Mouse (Mus musculus) CH12.LX (cell line): ENCODE results near the gene Atp9a. TPM values are rescaled to one million over a fixed set of nuclear protein-coding genes. Genes with fewer than 3 reads are reported as not detected.

Source experiments
- DNase-seq: peaks from one replicate; pipeline ENCODE4 v3.0.0-alpha.2; 2013; ENCODE audit errors: extremely low read depth
- H3K27ac ChIP-seq: 2 replicates; pipeline ENCODE4 v1.5.1; 2012; ENCODE audit warnings: low read depth, mild to moderate bottlenecking, control low read depth, moderate library complexity; ENCODE audit not compliant: insufficient read depth
- H3K27me3 ChIP-seq: replicated peaks from 2 replicates; pipeline ENCODE3; 2012; ENCODE audit warnings: inconsistent platforms
- H3K36me3 ChIP-seq, 2 experiments: replicated peaks in 1 of 2; 2 replicates each; pipeline versions ENCODE3 to v1.6.1; 2012; ENCODE audit warnings: inconsistent platforms in 1 of 2, low read length in 1 of 2, mild to moderate bottlenecking in 1 of 2, mixed read lengths in 1 of 2, moderate library complexity in 1 of 2; ENCODE audit not compliant: control insufficient read depth in 1 of 2, insufficient read depth in 1 of 2
- H3K4me1 ChIP-seq, 2 experiments: 2 replicates each; pipeline ENCODE4 v1.6.1; 2012; ENCODE audit warnings: inconsistent platforms in 1 of 2, moderate library complexity in 1 of 2; ENCODE audit not compliant: insufficient read depth in 2 of 2, control insufficient read depth in 1 of 2
- H3K4me2 ChIP-seq: 2 replicates; pipeline ENCODE4 v1.6.1; 2012; ENCODE audit warnings: low read depth, mild to moderate bottlenecking, control low read depth; ENCODE audit not compliant: poor library complexity, insufficient read depth, severe bottlenecking
- H3K4me3 ChIP-seq, 3 experiments: fragments of 150-350 bp in 1 of 3; sonication (generic) in 1 of 3; replicated peaks in 1 of 3; 2 replicates each; pipeline versions ENCODE3 to v1.5.1; 2011 to 2012; ENCODE audit warnings: low read depth in 2 of 3, low read length in 2 of 3, mild to moderate bottlenecking in 2 of 3, moderate library complexity in 2 of 3, control low read depth in 1 of 3, improper control_type of control experiment in 1 of 3, inconsistent platforms in 1 of 3, mixed read lengths in 1 of 3; ENCODE audit not compliant: poor library complexity in 1 of 3
- H3K79me2 ChIP-seq: replicated peaks from 2 replicates; pipeline ENCODE4 v1.6.1; 2012; ENCODE audit warnings: mild to moderate bottlenecking, moderate library complexity; ENCODE audit not compliant: control insufficient read depth, poor library complexity, insufficient read depth, severe bottlenecking; ENCODE audit errors: extremely low read depth
- H3K9ac ChIP-seq: 2 replicates; pipeline ENCODE4 v1.6.1; 2012; ENCODE audit warnings: low read depth, mild to moderate bottlenecking, control low read depth, moderate library complexity; ENCODE audit not compliant: insufficient read depth
- H3K9me3 ChIP-seq: replicated peaks from 2 replicates; pipeline ENCODE3; 2012; ENCODE audit warnings: low read length, inconsistent platforms, mixed read lengths
- BHLHE40 ChIP-seq: IDR thresholded peaks from 2 replicates; pipeline ENCODE4 v1.6.1; 2011; ENCODE audit warnings: mild to moderate bottlenecking, low read depth, low read length, improper control_type of control experiment
- CTCF ChIP-seq, 2 experiments: IDR thresholded peaks in 1 of 2; conservative IDR thresholded peaks in 1 of 2; 2 replicates each; pipeline ENCODE4 v1.5.1; 2011 to 2012; ENCODE audit warnings: low read depth in 2 of 2, low read length in 2 of 2, improper control_type of control experiment in 1 of 2, inconsistent platforms in 1 of 2, mild to moderate bottlenecking in 1 of 2, moderate library complexity in 1 of 2
- ELF1 ChIP-seq: IDR thresholded peaks from 2 replicates; pipeline ENCODE4 v1.6.1; 2014; ENCODE audit warnings: low read depth, mild to moderate bottlenecking, inconsistent platforms, low read length, improper control_type of control experiment
- EP300 ChIP-seq: IDR thresholded peaks from 2 replicates; pipeline ENCODE4 v1.6.1; 2011; ENCODE audit warnings: low read length, improper control_type of control experiment
- ETS1 ChIP-seq: conservative IDR thresholded peaks from 2 replicates; pipeline ENCODE4 v1.6.1; 2012; ENCODE audit warnings: low read depth, mild to moderate bottlenecking, inconsistent platforms, low read length, improper control_type of control experiment, moderate library complexity
- GABPA ChIP-seq: IDR thresholded peaks from 2 replicates; pipeline ENCODE4 v1.6.1; 2012; ENCODE audit warnings: low read depth, low read length, improper control_type of control experiment, inconsistent platforms; ENCODE audit not compliant: insufficient replicate concordance
- JUND ChIP-seq: conservative IDR thresholded peaks from 2 replicates; pipeline ENCODE4 v1.6.1; 2011; ENCODE audit warnings: low read depth, low read length, improper control_type of control experiment
- MAX ChIP-seq: IDR thresholded peaks from 2 replicates; pipeline ENCODE4 v1.6.1; 2011; ENCODE audit warnings: low read length, improper control_type of control experiment
- MYC ChIP-seq: IDR thresholded peaks from 2 replicates; pipeline ENCODE4 v1.6.1; 2011; ENCODE audit warnings: low read depth, mild to moderate bottlenecking, improper control_type of control experiment, low read length
- POLR2A ChIP-seq: IDR thresholded peaks from 2 replicates; pipeline ENCODE4 v1.6.1; 2011; ENCODE audit warnings: low read depth, mild to moderate bottlenecking, improper control_type of control experiment, low read length
- POLR2AphosphoS2 ChIP-seq: IDR thresholded peaks from 2 replicates; pipeline ENCODE4 v1.6.1; 2011; ENCODE audit warnings: low read depth, low read length, improper control_type of control experiment
- RCOR1 ChIP-seq: conservative IDR thresholded peaks from 2 replicates; pipeline ENCODE4 v1.6.1; 2012; ENCODE audit warnings: low read depth, mild to moderate bottlenecking, inconsistent platforms, low read length, improper control_type of control experiment
- SMC3 ChIP-seq: IDR thresholded peaks from 2 replicates; pipeline ENCODE4 v1.6.1; 2011; ENCODE audit warnings: low read depth, low read length, improper control_type of control experiment
- TBP ChIP-seq: conservative IDR thresholded peaks from 2 replicates; pipeline ENCODE4 v1.6.1; 2011; ENCODE audit warnings: low read depth, low read length, improper control_type of control experiment
- USF1 ChIP-seq: IDR thresholded peaks from 2 replicates; pipeline ENCODE4 v1.6.1; 2014; ENCODE audit warnings: low read depth, mild to moderate bottlenecking, inconsistent platforms, low read length, improper control_type of control experiment
- USF2 ChIP-seq: conservative IDR thresholded peaks from 2 replicates; pipeline ENCODE4 v1.6.1; 2011; ENCODE audit warnings: low read depth, low read length, improper control_type of control experiment
- ZC3H11A ChIP-seq: IDR thresholded peaks from 2 replicates; pipeline ENCODE4 v1.6.1; 2012; ENCODE audit warnings: low read depth, mild to moderate bottlenecking, inconsistent platforms, low read length, improper control_type of control experiment
- ZKSCAN1 ChIP-seq: IDR thresholded peaks from 2 replicates; pipeline ENCODE4 v1.6.1; 2012; ENCODE audit warnings: low read depth, inconsistent platforms, low read length, improper control_type of control experiment, borderline replicate concordance
- dilution Hi-C: fragments of 300-500 bp; cut with MboI; formaldehyde crosslinking; loops from 2 replicates; pipeline ENCODE4 v1.14.3; 2020; ENCODE audit warnings: low sequenced_read_pairs; ENCODE audit not compliant: extremely low pct_unique_long_range_greater_than_20kb, extremely low pct_ligation_motif_present
- in situ Hi-C: fragments of 300-500 bp; cut with MboI; formaldehyde crosslinking; loops from 3 replicates; pipeline ENCODE4 v1.14.3; 2019; ENCODE audit warnings: low sequenced_read_pairs, low pct_ligation_motif_present, low pct_unique_long_range_greater_than_20kb, mixed read lengths
- polyA plus RNA-seq: library from polyadenylated mRNA; unstranded; fragments of >175 nt; gene quantifications from 2 replicates; pipeline ENCODE4 v1.2.1, GENCODE M21; 2012; ENCODE audit warnings: low read depth; ENCODE audit not compliant: insufficient read length
- total RNA-seq, 2 experiments: library from RNA; depleted of rRNA; stranded (reverse); fragments of 300-350 nt in 1 of 2; fragments of >200 nt in 1 of 2; gene quantifications; 2 replicates each; pipeline ENCODE4 v1.2.3; 2012 to 2014

Gene Atp9a
- total and polyA plus RNA-seq, 3 experiments = 18.9 to 43.7 (median 40.1) TPM

- H3K27me3 ChIP-seq = peaks cover 55% of the 10 kb centered on the region
- in situ Hi-C loops = loop anchor here (5.0 to 10.0 kb wide), 2 partner anchors 163 to 380 kb away; no protein-coding TSS in a partner anchor
These were observed 107.3 kb downstream of the Atp9a start for GRCm38 (mm10) chr2:168634881-168635280.

GRCm38 (mm10) chr2:168633301-168633816, 108.8 kb downstream of the Atp9a start:
- Histone ChIP-seq H3K4me2 (no peak overlapping the region), H3K36me3 (peaks cover 0 to 43% of the 10 kb centered on the region in 2 experiments), H3K27me3 (peaks cover 49% of the 10 kb centered on the region), H3K9ac (no peak overlapping the region), H3K4me1 (no peaks in the 10 kb centered on the region), H3K4me3 (no peak overlapping the region), H3K9me3 (no peaks in the 10 kb centered on the region), H3K79me2 (no peaks in the 10 kb centered on the region), H3K27ac (no peak overlapping the region)
- TF ChIP-seq EP300 (no peak), SMC3 (no peak), BHLHE40 (no peak), ZC3H11A (no peak)
- in situ Hi-C loops = loop anchor here (10.0 kb wide), 1 partner anchor 379 kb away; no protein-coding TSS in a partner anchor
- no peak for DNase-seq
- dilution Hi-C loops = no loop called here

More at GRCm38 (mm10) chr2:168634881-168635280, 107.3 kb downstream of the Atp9a start:
- Histone ChIP-seq H3K36me3 (peaks cover 0 to 57% of the 10 kb centered on the region in 2 experiments), H3K4me3 (no peak overlapping the region), H3K4me2 (no peak overlapping the region), H3K79me2 (no peaks in the 10 kb centered on the region), H3K9ac (no peak overlapping the region), H3K9me3 (no peaks in the 10 kb centered on the region), H3K27ac (no peak overlapping the region), H3K4me1 (no peaks in the 10 kb centered on the region)
- TF ChIP-seq TBP (no peak), ETS1 (no peak)
- no peak for DNase-seq
- dilution Hi-C loops = no loop called here

- no peak overlapping the region for H3K27ac ChIP-seq
- TF ChIP-seq USF2 (no peak), CTCF (conservative IDR thresholded peaks at IDR 0.05 in 1 of 2, IDR thresholded peaks at IDR 0.05 in 1 of 2; ENCODE audit: low read depth in 2 of 2, low read length in 2 of 2) (no peak), USF1 (no peak), ELF1 (no peak), TBP (no peak), GABPA (no peak), ZC3H11A (no peak), MAX (no peak), RCOR1 (no peak), ETS1 (no peak), POLR2A (no peak), MYC (no peak), JUND (no peak), POLR2AphosphoS2 (no peak), ZKSCAN1 (no peak)
- no peak overlapping the region for H3K9ac ChIP-seq
- H3K27me3 ChIP-seq = peaks cover 45% of the 10 kb centered on the region
- H3K4me1 ChIP-seq = no peaks in the 10 kb centered on the region
- no peak for DNase-seq
- in situ Hi-C loops = loop anchor here (10.0 kb wide), 1 partner anchor 378 kb away; no protein-coding TSS in a partner anchor
- peaks cover 0 to 36% of the 10 kb centered on the region in 2 experiments for H3K36me3 ChIP-seq
- H3K4me3 ChIP-seq = no peak overlapping the region
- no peaks in the 10 kb centered on the region for H3K79me2 ChIP-seq
- no peak overlapping the region for H3K4me2 ChIP-seq
- dilution Hi-C loops = no loop called here
- no peaks in the 10 kb centered on the region for H3K9me3 ChIP-seq
These were observed 109.7 kb downstream of the Atp9a start for GRCm38 (mm10) chr2:168632543-168632942.
